Mouse (Mus musculus) bone marrow, adult 2 months (tissue): Measurements from ENCODE around the gene Gpatch1.

ENCODE experiments used
- CTCF ChIP-seq: fragments of 200-500 bp; IDR thresholded peaks from 2 replicates; pipeline ENCODE4 v1.5.1; 2011; ENCODE audit warnings: low read length, control low read depth; ENCODE audit not compliant: control insufficient read depth, insufficient read depth
- POLR2A ChIP-seq: fragments of 200-500 bp; IDR thresholded peaks from 2 replicates; pipeline ENCODE4 v1.6.1; 2011; ENCODE audit warnings: low read depth, mild to moderate bottlenecking, control low read depth, low read length, borderline replicate concordance; ENCODE audit not compliant: control insufficient read depth

- no peak for TF ChIP-seq POLR2A
- no peak for TF ChIP-seq CTCF
Observed at GRCm38 (mm10) chr7:35331590-35331989, 13.3 kb upstream of the Gpatch1 start.
